In the genomic region with DNA sequence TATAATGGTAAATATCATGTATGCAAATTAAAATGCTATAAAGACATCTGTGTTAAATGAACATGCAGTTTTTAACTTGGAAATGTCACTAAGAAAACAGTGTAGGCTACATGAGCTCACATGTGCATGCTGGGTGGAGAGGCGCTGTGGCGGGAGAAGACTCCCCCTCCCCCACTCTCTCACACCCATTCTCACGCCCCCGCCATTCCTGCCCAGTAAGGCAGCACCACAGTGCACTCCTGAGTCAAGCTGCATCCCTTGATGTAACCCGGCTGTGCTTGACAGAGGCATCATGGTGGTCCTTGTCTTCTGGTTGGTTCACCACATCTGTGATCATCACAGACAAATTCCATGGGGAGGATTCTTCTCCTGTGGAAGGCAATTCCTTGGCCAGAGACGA, we compare ENCODE assay signal across 20 mouse cellular contexts.
"Had no signal": no experiment of that assay in that cellular context is flagged by ENCODE, and none has a peak within 500 bp of the region (broad histone marks: within the 10 kb centered on the region; RNA-seq: fewer than 3 reads in every experiment).

No protein-coding gene starts in this region.

- H3K9ac ChIP-seq: limb, embryonic 13.5 days; liver, embryonic 12.5 days; liver, embryonic 15.5 days; midbrain, embryonic 12.5 days; midbrain, embryonic 15.5 days; neural tube, embryonic 12.5 days; neural tube, embryonic 15.5 days; stomach, embryonic 15.5 days had no signal

- H3K36me3 ChIP-seq: limb, embryonic 10.5 days; limb, embryonic 13.5 days; liver, embryonic 12.5 days; liver, embryonic 15.5 days; midbrain, embryonic 12.5 days; midbrain, embryonic 15.5 days; neural tube, embryonic 12.5 days; neural tube, embryonic 15.5 days; stomach, embryonic 15.5 days had no signal

- H3K4me3 ChIP-seq: layer of hippocampus, adult 2 months; limb, embryonic 10.5 days; limb, embryonic 13.5 days; liver, embryonic 12.5 days; liver, embryonic 15.5 days; midbrain, embryonic 12.5 days; midbrain, embryonic 15.5 days; neural tube, embryonic 12.5 days; neural tube, embryonic 15.5 days; stomach, embryonic 15.5 days had no signal

- ATAC-seq: intestine, postnatal 0 days; liver, embryonic 12.5 days; midbrain, embryonic 15.5 days had no signal

- DNase-seq: layer of hippocampus, adult 9-11 months; liver; lung, adult 18-20 months; lung, postnatal 14 days; right cerebral cortex, adult 18-20 months; right cerebral cortex, postnatal 25 days; spleen, adult 18-20 months; thymus, postnatal 25 days had no signal

- H3K27me3 ChIP-seq: limb, embryonic 13.5 days; liver, embryonic 12.5 days; liver, embryonic 15.5 days; midbrain, embryonic 12.5 days; midbrain, embryonic 15.5 days; neural tube, embryonic 12.5 days; neural tube, embryonic 15.5 days; stomach, embryonic 15.5 days had no signal

- H3K4me2 ChIP-seq: limb, embryonic 13.5 days; liver, embryonic 12.5 days; liver, embryonic 15.5 days; midbrain, embryonic 12.5 days; midbrain, embryonic 15.5 days; neural tube, embryonic 12.5 days; neural tube, embryonic 15.5 days; stomach, embryonic 15.5 days had no signal

- H3K4me1 ChIP-seq: limb, embryonic 10.5 days; limb, embryonic 13.5 days; liver, embryonic 12.5 days; liver, embryonic 15.5 days; midbrain, embryonic 12.5 days; midbrain, embryonic 15.5 days; neural tube, embryonic 12.5 days; neural tube, embryonic 15.5 days; stomach, embryonic 15.5 days had no signal

- H3K9me3 ChIP-seq: limb, embryonic 10.5 days; limb, embryonic 13.5 days; liver, embryonic 12.5 days; liver, embryonic 15.5 days; midbrain, embryonic 12.5 days; midbrain, embryonic 15.5 days; neural tube, embryonic 12.5 days; neural tube, embryonic 15.5 days; stomach, embryonic 15.5 days had no signal

- H3K27ac ChIP-seq: layer of hippocampus, adult 2 months; limb, embryonic 10.5 days; limb, embryonic 13.5 days; liver, embryonic 12.5 days; liver, embryonic 15.5 days; macrophage; midbrain, embryonic 12.5 days; midbrain, embryonic 15.5 days; neural tube, embryonic 12.5 days; neural tube, embryonic 15.5 days; stomach, embryonic 15.5 days had no signal
